Mouse (Mus musculus): ENCODE results near the gene Acot6. TPM values are rescaled to one million over a fixed set of nuclear protein-coding genes. Genes with fewer than 3 reads are reported as not detected.

Acot6 gene
- total RNA-seq, 4 experiments from 2014 or later = 6.0 to 8.1 (median 7.0) TPM

DNA sequence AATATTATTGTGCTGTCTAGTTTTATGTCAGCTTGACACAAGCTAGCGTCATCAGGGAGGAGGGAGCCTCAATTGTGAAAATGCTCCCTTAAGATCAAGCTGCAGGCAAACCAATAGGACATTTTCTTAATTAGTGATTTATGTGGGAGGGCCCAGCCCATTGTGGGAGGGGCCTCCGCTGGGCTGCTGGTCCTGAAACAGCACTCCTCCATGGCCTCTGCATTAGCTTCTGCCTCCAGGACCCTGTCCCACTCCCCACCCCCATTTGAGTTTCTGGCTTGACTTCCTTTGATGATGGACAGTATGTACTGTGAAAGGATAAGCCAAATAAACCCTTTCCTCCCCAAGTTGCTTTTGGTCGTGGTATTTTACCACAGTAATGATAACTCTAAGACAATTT is 6.6 kb downstream of the Acot6 start:
- DNase-seq = no peak

DNA sequence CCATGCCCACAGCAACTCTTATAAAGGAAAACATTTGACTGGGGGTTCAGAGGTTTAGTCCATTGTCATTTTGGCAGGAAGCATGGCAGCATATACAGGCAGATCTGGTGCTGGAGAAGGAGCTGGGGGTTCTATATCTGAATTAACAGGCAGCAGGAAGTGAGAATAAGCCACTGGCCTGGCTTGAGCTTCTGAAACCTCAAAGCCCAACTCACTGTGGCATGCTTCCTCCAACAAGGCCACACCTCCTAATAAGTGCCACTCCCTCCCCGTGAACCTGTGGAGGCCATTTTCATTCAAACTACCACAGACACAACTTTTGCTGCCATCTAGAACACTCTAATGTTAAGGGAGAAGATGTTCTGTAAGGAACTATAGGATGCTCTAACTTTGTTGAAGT is 7.2 kb downstream of the Acot6 start:
- DNase-seq = no peak

DNA sequence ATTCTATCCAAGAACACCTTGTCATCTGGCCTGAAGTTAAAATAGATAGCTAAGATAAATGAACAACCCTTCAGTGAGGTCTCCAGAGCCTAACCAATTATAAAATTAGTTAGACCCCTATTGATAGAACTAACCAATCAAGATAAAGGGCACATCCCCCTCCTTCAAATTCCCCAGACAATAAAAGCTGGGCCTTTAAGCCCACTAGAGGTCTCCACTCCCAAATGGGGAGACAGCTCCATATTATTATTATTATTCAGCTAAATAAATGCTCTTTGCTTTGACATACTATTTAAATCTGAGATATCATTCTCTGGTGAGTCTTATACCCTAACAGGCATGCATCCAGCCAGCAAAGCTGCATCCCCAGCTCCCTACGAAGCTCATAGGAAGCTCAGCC is 9.5 kb downstream of the Acot6 start:
- DNase-seq = no peak

DNA sequence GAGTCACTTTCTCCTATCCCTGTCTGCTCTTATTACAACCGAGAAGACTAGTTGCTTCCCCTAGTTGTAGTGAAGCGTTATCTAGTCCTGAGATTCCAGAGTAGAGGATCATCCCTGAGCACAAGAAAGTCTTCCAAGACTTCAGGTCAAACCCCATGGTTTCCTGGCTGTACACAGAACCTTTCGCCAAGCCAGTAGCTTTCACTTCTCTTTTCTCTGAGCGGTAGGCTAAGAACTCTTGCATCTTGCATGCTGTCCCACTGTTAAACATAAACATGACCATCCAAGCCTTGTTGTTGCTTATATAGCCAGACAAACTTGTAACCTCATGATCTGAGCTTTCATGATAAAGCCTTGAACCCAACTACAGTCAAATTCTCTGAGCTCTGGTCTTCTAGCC is 10.4 kb downstream of the Acot6 start:
- DNase-seq = no peak

DNA sequence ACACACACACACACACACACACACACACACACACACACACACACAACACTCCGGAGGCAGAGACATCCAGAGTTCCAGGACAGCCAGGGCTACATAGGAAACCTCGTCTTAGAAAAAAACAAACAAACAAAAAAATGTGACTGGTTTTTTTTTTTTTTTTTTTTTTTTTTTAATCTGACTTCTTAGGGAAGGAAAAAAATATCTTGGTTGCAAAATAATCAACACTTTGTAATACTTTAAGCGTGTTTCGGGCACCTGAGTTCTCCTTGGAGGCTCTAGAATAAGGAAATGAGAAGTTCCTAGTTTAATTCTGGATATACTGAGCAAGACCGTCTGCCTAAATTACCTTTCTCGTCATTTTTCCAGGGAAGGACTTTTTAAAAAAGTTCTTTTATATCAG is 13.2 kb downstream of the Acot6 start:
- DNase-seq = no peak

- peak; percentile 85 for DNase-seq
Measured at GRCm38 (mm10) chr12:84114153-84114994, 13.9 kb downstream of the Acot6 start, which contains the start of gene Dnal1. Gene Dnal1, plus strand, starts transcription at chr12:84114366.

- no peak for DNase-seq
Measured at GRCm38 (mm10) chr12:84119584-84119983, 19.1 kb downstream of the Acot6 start.

- no peak for DNase-seq
Measured at GRCm38 (mm10) chr12:84125892-84126291, 25.4 kb downstream of the Acot6 start.

DNA sequence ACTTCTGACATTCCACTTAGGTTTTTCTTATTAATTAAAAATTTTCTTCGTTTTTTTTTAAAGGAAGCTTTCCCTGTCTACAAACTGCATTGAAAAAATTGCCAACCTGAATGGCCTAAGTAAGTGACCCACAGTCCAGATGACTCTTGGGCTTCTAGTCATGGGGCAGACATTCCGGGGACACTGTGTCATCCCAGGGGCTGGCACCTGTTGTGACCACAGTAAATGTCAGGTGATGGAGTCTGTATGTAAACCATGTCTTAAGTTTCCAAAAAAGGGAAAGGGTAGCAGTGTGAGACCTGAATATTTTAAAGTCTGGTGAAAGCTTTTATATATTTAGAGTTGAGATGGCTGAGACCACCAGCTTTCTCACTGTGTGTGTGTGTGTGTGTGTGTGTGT is 26.4 kb downstream of the Acot6 start:
- DNase-seq = no peak

GRCm38 (mm10) chr12:84128576-84128975 is 28.1 kb downstream of the Acot6 start:
- no peak for DNase-seq

- no peak for DNase-seq
Measured at GRCm38 (mm10) chr12:84129931-84130330, 29.5 kb downstream of the Acot6 start.

GRCm38 (mm10) chr12:84132265-84132664 is 31.8 kb downstream of the Acot6 start:
- DNase-seq = no peak

GRCm38 (mm10) chr12:84137131-84137530 is 36.7 kb downstream of the Acot6 start:
- no peak for DNase-seq

DNA sequence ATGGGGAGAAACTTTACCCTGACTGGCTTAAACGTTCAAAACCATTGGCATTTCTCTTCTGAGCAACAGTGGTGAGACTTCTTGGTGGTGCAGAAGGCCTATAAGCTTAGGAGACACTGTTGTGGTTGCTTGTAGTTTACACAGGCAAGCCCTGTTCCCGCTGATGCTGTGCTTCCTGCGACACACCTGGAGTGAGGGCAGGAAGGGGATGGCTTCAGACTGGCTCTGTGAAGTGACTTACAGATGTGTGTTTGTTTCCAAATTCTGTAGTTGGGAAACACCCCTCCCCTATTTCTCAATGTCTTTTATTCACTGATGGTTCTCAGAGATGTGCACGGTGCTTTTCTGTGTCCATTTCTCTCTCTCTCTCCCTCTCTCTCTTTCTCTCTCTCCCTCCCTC is 39.7 kb downstream of the Acot6 start:
- no peak for DNase-seq

GRCm38 (mm10) chr12:84141271-84141670 is 40.8 kb downstream of the Acot6 start:
- DNase-seq = no peak

DNA sequence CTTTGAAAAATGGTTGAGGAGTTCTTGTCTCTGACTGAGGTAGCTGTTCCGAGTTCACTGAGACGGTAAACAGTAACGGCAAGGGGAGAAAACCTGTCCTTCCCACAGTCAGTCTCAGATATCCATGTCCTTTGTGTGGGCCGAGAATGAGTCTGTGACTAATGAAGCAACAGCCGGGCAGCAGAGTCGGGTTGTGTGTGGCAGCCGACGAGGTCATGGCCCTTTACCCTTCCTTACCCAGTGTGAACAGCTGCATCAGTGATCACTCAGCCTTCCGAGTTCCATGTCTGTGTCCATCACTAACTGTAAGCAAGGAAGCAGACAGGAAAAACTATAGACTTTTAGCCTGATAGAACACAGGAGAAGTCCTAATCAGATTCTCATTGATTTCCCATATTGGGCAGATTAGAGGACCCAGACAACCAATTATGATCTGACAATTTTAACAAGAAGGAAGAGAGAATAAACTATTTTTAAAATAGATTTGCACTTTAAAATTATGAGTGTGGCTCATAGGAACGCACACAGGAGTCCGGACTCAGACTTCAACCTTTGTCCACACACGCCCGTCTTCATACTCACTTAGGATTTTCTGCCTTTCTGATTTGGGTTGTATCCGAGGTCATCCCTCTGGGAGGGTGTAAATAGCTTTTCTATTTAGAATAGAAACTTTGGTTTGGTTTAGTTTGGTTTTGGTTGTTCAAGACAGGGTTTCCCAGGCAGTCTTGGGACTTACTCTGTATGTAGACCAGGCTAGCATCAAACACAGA is 42.0 kb downstream of the Acot6 start:
- no peak for DNase-seq

GRCm38 (mm10) chr12:84147954-84148621 is 47.6 kb downstream of the Acot6 start, which contains the start of gene Pnma1:
Gene Pnma1, minus strand, starts transcription at chr12:84148489.
- no peak for DNase-seq

DNA sequence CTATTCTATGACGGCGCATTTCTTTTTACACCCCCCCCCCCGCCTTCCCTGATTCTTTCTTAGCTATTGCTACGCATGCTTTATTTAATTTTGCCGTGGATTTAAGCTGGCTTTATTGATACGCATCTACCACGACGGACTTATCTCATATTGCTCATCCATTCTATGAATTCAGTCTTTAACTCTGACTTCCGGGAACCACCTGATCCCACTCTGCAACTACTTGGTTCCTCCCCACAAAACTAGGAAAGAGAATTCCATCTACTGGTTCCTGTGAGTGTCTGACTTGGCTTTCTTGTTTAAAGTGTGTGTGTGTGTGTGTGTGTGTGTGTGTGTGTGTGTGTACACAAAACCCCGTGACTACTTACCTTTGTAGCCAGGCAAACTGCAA is 48.2 kb downstream of the Acot6 start:
- DNase-seq = no peak

- no peak for DNase-seq
Measured at GRCm38 (mm10) chr12:84149971-84150370, 49.5 kb downstream of the Acot6 start.

- DNase-seq = no peak
Measured at GRCm38 (mm10) chr12:84150976-84151375, 50.5 kb downstream of the Acot6 start.

- DNase-seq = no peak
Measured at GRCm38 (mm10) chr12:84151911-84152310, 51.5 kb downstream of the Acot6 start.

DNA sequence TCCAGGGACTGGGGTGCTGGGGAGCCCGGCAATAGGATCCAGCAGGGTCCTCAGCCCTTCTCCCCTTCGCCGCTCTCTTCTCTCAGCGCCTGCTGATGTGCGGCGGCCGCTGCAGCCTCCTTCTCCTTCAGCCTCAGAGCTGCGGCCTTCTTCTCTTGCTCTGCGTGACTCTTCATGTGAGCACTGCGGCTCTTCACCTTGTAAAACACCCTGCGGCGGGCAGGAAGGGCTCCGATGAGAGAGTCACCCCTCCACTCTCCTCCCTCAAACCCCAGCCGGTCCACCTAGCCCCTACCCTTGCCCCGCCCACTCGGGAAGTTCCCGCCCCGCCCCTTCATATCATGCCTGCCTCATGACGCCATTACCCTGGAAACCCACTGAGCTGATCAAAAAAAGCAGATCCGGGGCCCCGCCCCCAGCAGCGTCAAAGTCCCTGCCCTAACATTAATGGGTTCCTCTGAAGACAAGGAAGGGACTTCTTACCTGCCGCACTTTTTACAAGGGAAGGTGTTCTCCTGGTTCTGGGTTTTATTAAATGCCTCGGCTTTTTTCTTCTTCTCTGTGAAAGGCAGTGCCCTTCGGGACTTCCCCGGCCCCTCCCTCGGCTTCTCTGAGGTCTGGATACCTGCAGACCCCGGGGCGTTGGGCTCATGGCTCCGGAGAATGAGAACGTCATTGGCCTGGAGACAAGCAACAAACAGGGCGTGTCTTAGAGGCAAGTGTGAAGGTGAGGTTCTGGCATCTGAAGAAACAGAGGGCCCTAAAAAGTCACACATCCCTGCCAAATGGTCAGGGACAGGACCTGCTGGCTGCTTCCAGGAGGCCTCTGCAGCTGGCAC is 52.1 kb downstream of the Acot6 start:
- DNase-seq = no peak
